Mouse (Mus musculus): ENCODE measurements around the gene Emb. TPM values are rescaled to one million over a fixed set of nuclear protein-coding genes. Genes with fewer than 3 reads are reported as not detected.

The Emb gene
- total RNA-seq, 2 experiments from 2014 or later, result 16.9 to 84.2 TPM

Other genes starting within 250 kb of the Emb start
- gene Parp8, start 183.0 kb upstream of the Emb start, total RNA-seq (2021), result 10 to 100 TPM; 10.5 to 11.0 TPM
- gene Gm17509, start 12.5 kb downstream of the Emb start, total RNA-seq (2021), result under 1 TPM in 1 of 2 experiments, not detected in 1; 0.16 TPM

Measured in adrenal gland, postnatal 36 days (tissue).